Mouse (Mus musculus): Measurements from ENCODE around the gene Nkiras1. TPM values are rescaled to one million over a fixed set of nuclear protein-coding genes. Genes with fewer than 3 reads are reported as not detected.

Nkiras1 gene
- 1.4 and 3.1 TPM in 2 replicates for polyA plus RNA-seq (2012; rRNA removed; ENCODE audit: low replicate concordance)

DNA sequence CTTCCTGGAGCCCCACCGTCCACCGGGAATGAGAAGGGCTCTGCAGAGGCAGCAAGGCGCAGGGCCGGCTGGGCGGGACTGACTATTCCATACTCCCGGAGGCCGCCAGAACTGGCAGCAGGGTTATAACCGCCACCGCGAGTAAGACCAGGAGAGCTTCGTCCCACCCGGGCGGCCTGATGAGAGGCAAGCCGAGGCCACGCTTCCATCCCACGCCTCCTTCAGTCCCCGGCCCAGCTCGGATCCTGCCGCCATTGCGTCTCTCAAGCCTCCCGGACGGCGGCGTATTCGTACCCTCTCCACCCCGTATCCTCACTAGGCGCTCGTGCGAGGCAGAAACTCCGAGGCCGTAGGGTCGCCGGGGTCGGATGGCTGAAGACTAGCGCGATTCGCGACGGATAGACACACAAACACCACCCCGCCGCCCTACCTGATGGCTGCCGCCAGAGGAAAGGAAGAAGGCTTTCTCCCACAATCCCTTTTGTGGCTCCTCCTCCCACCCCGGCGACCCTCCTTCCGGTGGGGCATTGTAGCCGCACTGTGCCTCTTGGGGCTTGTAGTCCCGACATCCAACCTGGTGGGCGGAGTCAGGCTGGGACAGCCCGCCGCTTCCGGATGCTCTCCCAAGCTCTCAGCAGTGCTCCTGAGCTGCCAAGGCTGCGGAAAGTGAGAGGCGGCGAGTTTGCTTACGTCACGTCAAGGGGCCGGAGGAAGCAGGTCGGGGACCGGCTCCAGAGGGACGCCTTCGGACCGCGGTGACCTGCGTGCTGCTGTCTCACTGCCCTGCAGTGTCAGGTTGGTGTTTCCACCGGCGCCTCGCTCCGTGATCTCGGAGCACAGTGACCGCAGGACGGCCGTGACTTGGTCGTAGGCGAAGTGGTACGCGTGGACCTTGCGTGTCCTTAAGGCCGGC, at the start of gene Nkiras1, which contains the start of gene Rpl15:
TSS of gene Nkiras1 (plus strand) at position 608 of the 913 bp plus-strand sequence.
TSS of gene Rpl15 (minus strand) at position 863 of the 913 bp plus-strand sequence.

DNA sequence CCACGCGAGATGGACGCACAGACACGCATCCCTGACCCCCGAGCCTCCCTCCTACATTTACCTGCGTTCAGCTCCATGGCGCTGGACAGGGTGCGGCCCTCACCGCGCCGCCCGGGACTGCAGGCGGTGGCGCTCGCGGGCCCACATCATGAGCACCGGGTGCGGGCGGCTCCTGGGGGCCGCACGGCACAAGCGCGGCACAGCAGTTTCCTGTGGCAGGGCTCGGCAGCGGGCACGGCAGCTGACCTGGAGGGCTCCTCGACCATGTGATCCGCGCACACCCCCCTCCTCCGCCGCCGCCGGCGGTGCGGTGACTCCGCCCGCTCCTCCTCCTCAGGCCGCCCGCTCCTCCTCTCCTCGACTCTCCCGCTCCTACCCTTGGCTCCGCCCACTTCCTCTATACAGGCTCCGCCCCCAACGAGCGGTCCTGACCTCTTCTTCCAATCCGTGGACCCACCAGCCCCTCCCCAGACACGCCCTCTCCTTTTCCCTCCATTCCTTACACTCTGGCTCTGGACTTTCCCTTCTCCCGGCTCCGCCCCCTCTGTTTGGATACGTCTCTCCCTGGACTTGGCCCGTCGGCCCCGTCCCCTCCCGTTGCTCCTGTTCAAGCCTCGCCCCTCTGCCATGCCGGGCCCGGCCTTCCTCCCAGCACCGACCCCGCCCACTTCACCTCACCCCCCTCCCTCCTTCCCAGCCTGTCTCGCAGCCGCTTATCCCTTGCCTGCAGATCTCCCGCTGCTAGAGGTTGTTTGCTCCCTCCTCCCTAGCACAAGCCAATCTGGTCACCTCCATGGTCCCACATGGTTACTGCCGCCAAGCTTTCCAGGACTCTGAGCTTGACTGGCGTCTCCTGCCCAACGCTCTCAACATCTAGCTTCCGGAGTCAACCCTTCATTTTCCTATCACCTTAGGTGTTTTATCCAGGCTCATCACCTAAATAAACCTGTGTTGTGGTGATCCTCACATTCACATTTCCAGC, 31.9 kb upstream of the Nkiras1 start, which contains the start of gene Nr1d2:
TSS of gene Nr1d2 (minus strand) at position 378 of the 982 bp plus-strand sequence.

DNA sequence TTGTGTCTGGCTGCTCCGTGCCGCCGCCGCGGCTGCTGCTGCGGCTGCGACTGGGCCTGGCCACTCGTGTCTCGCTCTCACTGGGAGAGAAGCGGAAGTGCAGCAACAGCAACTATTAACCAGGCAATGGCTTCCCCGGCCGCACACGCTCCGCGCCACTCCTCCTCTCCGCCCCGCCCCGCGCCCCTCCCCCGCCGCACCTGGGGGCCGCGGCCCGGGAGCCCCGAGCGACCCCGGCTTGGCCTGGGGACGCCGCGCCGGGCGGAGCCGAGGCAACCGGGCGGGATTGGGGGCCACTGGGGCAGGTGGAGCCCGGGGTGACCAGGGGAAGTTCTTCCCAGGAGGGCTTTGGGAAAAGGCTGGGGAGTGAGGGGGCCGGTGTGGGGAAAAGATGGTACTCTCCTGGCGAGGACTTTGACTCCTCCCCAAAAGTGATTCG, 60.8 kb downstream of the Nkiras1 start, which contains the start of gene Ube2e1:
TSS of gene Ube2e1 (minus strand) at position 167 of the 439 bp plus-strand sequence.

Other genes with a start within 250 kb of the Nkiras1 start
- gene Nr1d2, start 32.0 kb upstream of the Nkiras1 start, polyA plus RNA-seq (2012; rRNA removed; ENCODE audit: low replicate concordance): 5.5 and 18.8 TPM in 2 replicates
- gene Rpl15, start 255 bp downstream of the Nkiras1 start, polyA plus RNA-seq (2012; rRNA removed; ENCODE audit: low replicate concordance): 95.5 and 125 TPM in 2 replicates
- 3.5 and 4.6 TPM in 2 replicates for gene Ube2e1, start 60.7 kb downstream of the Nkiras1 start, polyA plus RNA-seq (2012; rRNA removed; ENCODE audit: low replicate concordance)